Mouse (Mus musculus): ENCODE results near the gene Dusp13. TPM values are rescaled to one million over a fixed set of nuclear protein-coding genes. Genes with fewer than 3 reads are reported as not detected.

Gene Dusp13
- polyA plus RNA-seq, 1 experiment from 2014 or later = not detected

GRCm38 (mm10) chr14:21685411-21686146, 65.4 kb downstream of the Dusp13 start:
- ATAC-seq = no peak
- no peak overlapping the region for H3K4me3 ChIP-seq (ENCODE audit: low read depth, low read length)

DNA sequence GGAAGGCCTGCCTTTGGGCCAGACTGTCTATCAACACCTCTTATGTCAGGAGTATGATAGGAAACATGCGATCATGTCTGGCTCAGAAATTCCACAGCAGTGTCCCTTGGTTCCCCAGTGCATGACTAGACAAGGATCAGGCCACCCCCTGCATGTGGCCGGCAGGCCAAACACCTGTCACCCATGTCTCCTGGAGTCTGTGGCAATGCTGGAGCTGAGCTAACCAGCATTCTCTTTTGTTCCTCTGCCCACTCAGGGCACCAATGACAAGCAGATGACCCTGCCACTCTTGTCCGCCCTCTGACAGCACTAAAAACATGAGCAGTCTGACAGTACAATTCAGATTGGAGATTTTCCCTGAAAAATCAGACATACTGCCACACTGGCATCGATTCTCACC, 67.1 kb downstream of the Dusp13 start:
- Histone ChIP-seq H3K9me3 (ENCODE audit: low read length) (no peaks in the 10 kb centered on the region), H3K27ac (ENCODE audit: low read depth) (no peak overlapping the region), H3K36me3 (replicated peaks; ENCODE audit: insufficient read depth, low read length) (no peaks in the 10 kb centered on the region), H3K4me1 (ENCODE audit: insufficient read depth) (peaks cover 11% of the 10 kb centered on the region; the same call in 1 of the 2 replicates), H3K4me2 (ENCODE audit: low read depth, low read length) (no peak overlapping the region), H3K4me3 (ENCODE audit: low read depth, low read length) (no peak overlapping the region), H3K27me3 (ENCODE audit: insufficient read depth, low read length) (peaks cover 10% of the 10 kb centered on the region; the same call in 1 of the 2 replicates), H3K9ac (replicated peaks) (no peak overlapping the region)
- 83% methylated on average over 4 of the region's 4 CpGs for WGBS (ENCODE audit: insufficient replicate concordance)
- ATAC-seq (no peak), DNase-seq (no peak)
- TF ChIP-seq CTCF (IDR thresholded peaks at IDR 0.05; ENCODE audit: low read depth) = no peak
- TF ChIP-seq EP300 (IDR thresholded peaks at IDR 0.05; ENCODE audit: low read depth) = no peak

More at GRCm38 (mm10) chr14:21685411-21686146, 65.4 kb downstream of the Dusp13 start:
- Histone ChIP-seq H3K27ac (ENCODE audit: low read depth) (no peak overlapping the region), H3K36me3 (replicated peaks; ENCODE audit: insufficient read depth, low read length) (no peaks in the 10 kb centered on the region), H3K4me1 (ENCODE audit: insufficient read depth) (peaks cover 8% of the 10 kb centered on the region; the same call in 1 of the 2 replicates), H3K9ac (replicated peaks) (no peak overlapping the region), H3K9me3 (ENCODE audit: low read length) (no peaks in the 10 kb centered on the region), H3K27me3 (ENCODE audit: insufficient read depth, low read length) (peaks cover 10% of the 10 kb centered on the region; the same call in 1 of the 2 replicates), H3K4me2 (ENCODE audit: low read depth, low read length) (no peak overlapping the region)
- no peak for DNase-seq
- TF ChIP-seq EP300 (IDR thresholded peaks at IDR 0.05; ENCODE audit: low read depth) = no peak
- TF ChIP-seq CTCF (IDR thresholded peaks at IDR 0.05; ENCODE audit: low read depth) = no peak
- 87% methylated on average over 10 of the region's 10 CpGs for WGBS (ENCODE audit: insufficient replicate concordance)

Other genes with a start within 250 kb of the Dusp13 start
- 0.15 TPM in 1 of 2 replicates, not detected in the other for gene Dupd1, start 36.6 kb downstream of the Dusp13 start, polyA plus RNA-seq (2015; fragmentation: Nextera tagmentation; extraction: Ambion mirVana)
- gene Samd8, start 650 bp downstream of the Dusp13 start, polyA plus RNA-seq (2015; fragmentation: Nextera tagmentation; extraction: Ambion mirVana) = 3.8 and 4.1 TPM in 2 replicates
- gene Vdac2, start 74.1 kb upstream of the Dusp13 start, polyA plus RNA-seq (2015; fragmentation: Nextera tagmentation; extraction: Ambion mirVana) = 128 and 129 TPM in 2 replicates
- 14.2 TPM in 2 replicates for gene Comtd1, start 97.8 kb upstream of the Dusp13 start, polyA plus RNA-seq (2015; fragmentation: Nextera tagmentation; extraction: Ambion mirVana)
- 0.99 and 1.1 TPM in 2 replicates for gene Zfp503, start 238.4 kb upstream of the Dusp13 start, polyA plus RNA-seq (2015; fragmentation: Nextera tagmentation; extraction: Ambion mirVana)

All from liver, postnatal 0 days (tissue).